Comparison of ENCODE assay signal across 41 mouse cellular contexts in genomic region chr1:36331743-36332142, GRCm38 (mm10). TPM values are rescaled to one million over a fixed set of nuclear protein-coding genes. Genes with fewer than 3 reads are reported as not detected.
"Had no signal": no experiment of that assay in that cellular context is flagged by ENCODE, and none has a peak within 500 bp of the region (broad histone marks: within the 10 kb centered on the region; RNA-seq: fewer than 3 reads in every experiment).

No protein-coding gene starts in this region.

- H3K9ac ChIP-seq: limb, embryonic 12.5 days; limb, embryonic 13.5 days; limb, embryonic 15.5 days; liver, embryonic 12.5 days; liver, embryonic 13.5 days; liver, embryonic 14.5 days; liver, embryonic 15.5 days; liver, postnatal 0 days; lung, embryonic 14.5 days; lung, embryonic 15.5 days; midbrain, embryonic 12.5 days; midbrain, embryonic 13.5 days; midbrain, embryonic 15.5 days; neural tube, embryonic 12.5 days had no signal

- H3K9me3 ChIP-seq: limb, embryonic 10.5 days; limb, embryonic 12.5 days; limb, embryonic 13.5 days; limb, embryonic 15.5 days; liver, embryonic 12.5 days; liver, embryonic 13.5 days; liver, embryonic 15.5 days; lung, embryonic 15.5 days; megakaryocyte, embryonic 14.5 days; midbrain, embryonic 10.5 days; midbrain, embryonic 12.5 days; midbrain, embryonic 13.5 days; midbrain, embryonic 15.5 days; neural tube, embryonic 12.5 days had no signal

- DNase-seq: left cerebral cortex, postnatal 4 days; liver; liver, embryonic 13.5 days; liver, postnatal 0 days; lung, adult 18-20 months; lung, adult 2 months; lung, embryonic 14.5 days; lung, postnatal 10 days; lung, postnatal 14 days; lung, postnatal 36 days; lung, postnatal 4 days; midbrain, embryonic 14.5 days had no signal

- H3K27ac ChIP-seq: limb, embryonic 10.5 days; limb, embryonic 12.5 days; limb, embryonic 13.5 days; limb, embryonic 15.5 days; liver, embryonic 12.5 days; liver, embryonic 13.5 days; liver, embryonic 14.5 days; liver, embryonic 15.5 days; lung, embryonic 15.5 days; macrophage; midbrain, embryonic 10.5 days; midbrain, embryonic 12.5 days; midbrain, embryonic 13.5 days; midbrain, embryonic 15.5 days; neural tube, embryonic 12.5 days had no signal

- H3K4me2 ChIP-seq: limb, embryonic 12.5 days; limb, embryonic 13.5 days; limb, embryonic 15.5 days; liver, embryonic 11.5 days; liver, embryonic 12.5 days; liver, embryonic 13.5 days; liver, embryonic 15.5 days; lung, embryonic 14.5 days; lung, embryonic 15.5 days; midbrain, embryonic 11.5 days; midbrain, embryonic 12.5 days; midbrain, embryonic 13.5 days; midbrain, embryonic 15.5 days; neural tube, embryonic 12.5 days had no signal

- ATAC-seq: liver, embryonic 12.5 days; liver, postnatal 0 days; lung, postnatal 0 days; midbrain, embryonic 13.5 days; midbrain, embryonic 15.5 days; midbrain, embryonic 16.5 days had no signal

- H3K4me3 ChIP-seq: limb, embryonic 10.5 days; limb, embryonic 12.5 days; limb, embryonic 13.5 days; limb, embryonic 15.5 days; liver, embryonic 12.5 days; liver, embryonic 13.5 days; liver, embryonic 15.5 days; lung, embryonic 15.5 days; megakaryocyte, embryonic 14.5 days; midbrain, embryonic 10.5 days; midbrain, embryonic 12.5 days; midbrain, embryonic 13.5 days; midbrain, embryonic 15.5 days; myocyte; neural tube, embryonic 12.5 days had no signal

- H3K27me3 ChIP-seq: limb, embryonic 12.5 days; limb, embryonic 13.5 days; limb, embryonic 15.5 days; liver, embryonic 12.5 days; liver, embryonic 13.5 days; liver, embryonic 15.5 days; lung, embryonic 15.5 days; midbrain, embryonic 12.5 days; midbrain, embryonic 13.5 days; midbrain, embryonic 15.5 days; neural tube, embryonic 12.5 days had no signal

- H3K4me1 ChIP-seq: limb, embryonic 10.5 days; limb, embryonic 12.5 days; limb, embryonic 13.5 days; limb, embryonic 15.5 days; liver, embryonic 12.5 days; liver, embryonic 13.5 days; lung, embryonic 15.5 days; megakaryocyte, embryonic 14.5 days; midbrain, embryonic 10.5 days; midbrain, embryonic 12.5 days; midbrain, embryonic 13.5 days; midbrain, embryonic 15.5 days; neural tube, embryonic 12.5 days had no signal

RNA-seq across cellular contexts. Expression of gene Fer1l5, which starts 40.3 kb away (rescaled TPM):
- total RNA-seq: left cerebral cortex, postnatal 10 days; left cerebral cortex, postnatal 14 days; left cerebral cortex, postnatal 25 days; left cerebral cortex, postnatal 36 days; liver, adult 2 months; megakaryocyte, adult 5-6 weeks; megakaryocyte-erythroid progenitor cell, adult 5-6 weeks; midbrain, postnatal 0 days; monocyte, adult 5-6 weeks had no signal
- polyA plus RNA-seq: liver, adult 2 months; macrophage had no signal
